8 mouse cellular contexts compared by ENCODE assay signal in the genomic region with DNA sequence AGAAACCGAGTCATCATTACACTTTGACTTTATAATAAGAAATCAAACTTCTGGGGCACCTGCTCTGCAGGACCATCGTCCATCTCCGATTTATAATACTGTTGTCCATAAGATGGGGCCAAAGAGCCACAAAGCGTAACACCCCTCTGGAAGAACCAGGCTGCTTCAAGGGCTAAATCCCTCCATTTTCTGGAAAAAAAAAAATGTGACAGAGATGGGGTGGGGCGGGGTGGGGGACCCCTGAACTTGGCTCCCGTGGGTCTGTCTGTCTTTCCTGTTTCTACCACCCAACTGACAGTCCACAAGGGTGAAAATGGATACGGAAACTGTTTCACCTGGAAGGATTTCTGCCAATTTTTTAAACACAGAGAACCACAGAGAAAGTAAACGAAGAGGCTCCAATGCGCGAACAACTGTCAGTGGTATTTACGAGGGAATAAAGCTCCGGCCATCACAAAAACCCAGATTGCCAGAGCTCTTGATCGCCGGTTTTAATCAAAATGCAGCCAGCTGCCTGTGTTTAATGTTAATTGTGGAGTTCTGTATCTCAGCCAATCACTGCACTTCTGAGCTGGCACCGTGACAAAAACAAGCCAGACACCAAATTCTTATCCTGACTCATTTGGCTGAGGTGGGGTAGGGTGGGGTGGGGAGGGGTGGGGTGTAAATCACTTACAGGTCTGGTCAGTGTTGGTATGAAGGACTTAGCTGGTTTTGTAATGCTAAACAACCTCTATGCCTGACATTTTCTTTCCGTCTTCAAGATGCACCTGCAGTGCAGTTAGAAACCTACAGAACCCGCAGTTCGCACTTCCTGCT.
A peak's percentile ranks its signal among the peaks of the same experiment; 100 is the strongest.
DNase-seq lines count a peak whose midpoint lies in the region; ATAC-seq and TF ChIP-seq lines count a peak whose summit lies in the region.

No protein-coding gene starts in this region.

- WGBS in heart, embryonic 10.5 days: 8% methylated on average over 18 of the region's 18 CpGs
- WGBS in kidney, embryonic 15.5 days: 4% methylated on average over 18 of the region's 18 CpGs
- WGBS in liver, adult 2 months: 3% methylated on average over 18 of the region's 18 CpGs
- 4% methylated on average over 18 of the region's 18 CpGs for WGBS in midbrain, postnatal 0 days

- TF ChIP-seq POLR2A in liver, adult 2 months (IDR thresholded peaks at IDR 0.05; ENCODE audit: extremely low read depth, insufficient read depth, low read length): no peak

- no peak overlapping the region for H3K27ac ChIP-seq in heart, embryonic 10.5 days
- peak overlapping the region; percentile 84 for H3K27ac ChIP-seq in kidney, embryonic 15.5 days
- H3K27ac ChIP-seq in liver, adult 2 months (replicated peaks; ENCODE audit: insufficient read depth, low read depth, low read length): peak overlapping the region; percentile 94
- H3K27ac ChIP-seq in midbrain, postnatal 0 days (ENCODE audit: low read depth, low read length): no peak overlapping the region

- DNase-seq in gastrocnemius, adult 18-20 months (ENCODE audit: low spot score): peak; percentile 54
- no peak for DNase-seq in gastrocnemius, adult 8-10 months (ENCODE audit: low spot score in 2 of 2)
- DNase-seq in heart, embryonic 10.5 days (ENCODE audit: low spot score): no peak
- peak; percentile 61 for DNase-seq in liver, adult 2 months (ENCODE audit: extremely low read depth, low read depth, low spot score)
- DNase-seq in midbrain, postnatal 0 days (ENCODE audit: low spot score): peak; percentile 75
- DNase-seq in urinary bladder, postnatal 4 days (ENCODE audit: low spot score in 2 of 2): peak; percentile 40 to 72

- peak; percentile 62 for ATAC-seq in common myeloid progenitor, adult 5-6 weeks (replicated peaks; ENCODE audit: low read depth, poor library complexity, severe bottlenecking)
- peak; percentile 63 for ATAC-seq in kidney, embryonic 15.5 days (replicated peaks; ENCODE audit: low FRiP score)
- peak; percentile 53 for ATAC-seq in midbrain, postnatal 0 days (ENCODE audit: low FRiP score)

- H3K27me3 ChIP-seq in heart, embryonic 10.5 days (ENCODE audit: insufficient read depth, poor library complexity, severe bottlenecking): peaks cover 5% of the 10 kb centered on the region; the same call in 1 of the 2 replicates
- H3K27me3 ChIP-seq in kidney, embryonic 15.5 days: 0 out of 2 replicates have a peak, but pooled peaks cover 5% of the 10 kb centered on the region
- H3K27me3 ChIP-seq in liver, adult 2 months (ENCODE audit: control insufficient read depth, insufficient read depth, low read length): no peaks in the 10 kb centered on the region
- 0 out of 2 replicates have a peak, but pooled peaks cover 12% of the 10 kb centered on the region for H3K27me3 ChIP-seq in midbrain, postnatal 0 days (ENCODE audit: insufficient read depth, low read length)

- TF ChIP-seq CTCF in liver, adult 2 months (IDR thresholded peaks at IDR 0.05; ENCODE audit: low read depth, low read length): peak; percentile 62
- peak; percentile 79 for TF ChIP-seq CTCF in midbrain, postnatal 0 days (IDR thresholded peaks at IDR 0.05)

- peak overlapping the region; percentile 51 for H3K4me3 ChIP-seq in heart, embryonic 10.5 days
- peak overlapping the region; percentile 40 for H3K4me3 ChIP-seq in kidney, embryonic 15.5 days (replicated peaks)
- H3K4me3 ChIP-seq in liver, adult 2 months (ENCODE audit: insufficient read depth, low read depth, low read length): peak overlapping the region; percentile 37
- H3K4me3 ChIP-seq in midbrain, postnatal 0 days (ENCODE audit: low read depth, low read length): peak overlapping the region; percentile 37

- H3K9ac ChIP-seq in kidney, embryonic 15.5 days: peak overlapping the region; percentile 31; the same call in 1 of the 2 replicates
- peak overlapping the region; percentile 77 for H3K9ac ChIP-seq in liver, adult 2 months (ENCODE audit: low read depth, low read length)
- H3K9ac ChIP-seq in midbrain, postnatal 0 days (replicated peaks; ENCODE audit: low read length, poor library complexity, severe bottlenecking): peak overlapping the region; percentile 36; the same call in 1 of the 2 replicates

- H3K4me1 ChIP-seq in heart, embryonic 10.5 days: peaks cover 20% of the 10 kb centered on the region
- H3K4me1 ChIP-seq in kidney, embryonic 15.5 days: peaks cover 22% of the 10 kb centered on the region
- H3K4me1 ChIP-seq in liver, adult 2 months (ENCODE audit: control insufficient read depth, insufficient read depth, low read length): peaks cover 10% of the 10 kb centered on the region
- H3K4me1 ChIP-seq in midbrain, postnatal 0 days (ENCODE audit: insufficient read depth, low read length): no peaks in the 10 kb centered on the region

- H3K79me2 ChIP-seq in liver, adult 2 months (ENCODE audit: control insufficient read depth, insufficient read depth, low read length): no peaks in the 10 kb centered on the region

- H3K4me2 ChIP-seq in kidney, embryonic 15.5 days: peak overlapping the region; percentile 68
- peak overlapping the region; percentile 57 for H3K4me2 ChIP-seq in midbrain, postnatal 0 days (ENCODE audit: low read depth, low read length, poor library complexity, severe bottlenecking)

- no peaks in the 10 kb centered on the region for H3K9me3 ChIP-seq in heart, embryonic 10.5 days
- no peaks in the 10 kb centered on the region for H3K9me3 ChIP-seq in kidney, embryonic 15.5 days (replicated peaks)
- H3K9me3 ChIP-seq in midbrain, postnatal 0 days (ENCODE audit: low read length): no peaks in the 10 kb centered on the region

- H3K36me3 ChIP-seq in heart, embryonic 10.5 days: no peaks in the 10 kb centered on the region
- H3K36me3 ChIP-seq in kidney, embryonic 15.5 days: no peaks in the 10 kb centered on the region
- H3K36me3 ChIP-seq in liver, adult 2 months (ENCODE audit: control insufficient read depth, insufficient read depth, low read length): no peaks in the 10 kb centered on the region
- no peaks in the 10 kb centered on the region for H3K36me3 ChIP-seq in midbrain, postnatal 0 days (ENCODE audit: insufficient read depth, low read length)

Comparison
In these comparisons a context has a peak if more than half of its experiments do, and no peak if none do; other contexts are left out.
1. DNase-seq: peak in gastrocnemius, adult 18-20 months (single experiment), liver, adult 2 months (single experiment), midbrain, postnatal 0 days (single experiment) and urinary bladder, postnatal 4 days (2 of 2); none in gastrocnemius, adult 8-10 months (0 of 2) and heart, embryonic 10.5 days (single experiment).
2. H3K27ac ChIP-seq: peak in kidney, embryonic 15.5 days (single experiment) and liver, adult 2 months (single experiment); none in heart, embryonic 10.5 days (single experiment) and midbrain, postnatal 0 days (single experiment).
3. Peak in every context shown above with its lines, with median percentiles within 50 percentile points of each other: ATAC-seq, H3K4me3 ChIP-seq and H3K9ac ChIP-seq.